Mouse (Mus musculus) layer of hippocampus, adult 2 months (tissue): ENCODE data around the gene Amph. TPM values are rescaled to one million over a fixed set of nuclear protein-coding genes. Genes with fewer than 3 reads are reported as not detected.
"Not testable (repeated sequence)": the region's sequence is repeated elsewhere in the genome, so short reads cannot be mapped to it uniquely, and the experiment has no call there.

Source experiments
- DNase-seq, 2 experiments: peaks; one replicate each; pipeline ENCODE4 v3.0.0; 2022; ENCODE audit warnings: low spot score in 2 of 2
- H3K27ac ChIP-seq: fragments of 200-600 bp; 2 replicates; pipeline ENCODE4 v1.8.1; 2022
- H3K4me3 ChIP-seq: fragments of 200-600 bp; 2 replicates; pipeline ENCODE4 v1.8.1; 2022; ENCODE audit warnings: mild to moderate bottlenecking
- CTCF ChIP-seq: fragments of 200-600 bp; conservative IDR thresholded peaks from 2 replicates; pipeline ENCODE4 v1.8.1; 2022; ENCODE audit warnings: antibody characterized with exemption, mild to moderate bottlenecking, moderate library complexity
- long read RNA-seq, 2 experiments: library from polyadenylated mRNA; stranded (forward); transcript quantifications; one replicate each; pipeline ENCODE4 v2.0.0; 2021; ENCODE audit warnings: borderline mapping rate in 2 of 2
- total RNA-seq, 2 experiments: library from RNA; stranded (reverse); gene quantifications; 2 replicates each; pipeline ENCODE4 v1.2.3; 2021

The Amph gene
- total RNA-seq = 100 to 1,000 TPM; 231 to 253 TPM
- long read RNA-seq, experiment 1, transcript Amph-201 (21 exons, 3,367 nt) = minor isoform, 38 of 185 reads
- long read RNA-seq, experiment 1, transcript Amph-204 (21 exons, 3,224 nt) = major isoform, 69 of 185 reads
- long read RNA-seq, experiment 1, partial matches to known transcripts = 53 of 185 reads
- long read RNA-seq, experiment 1, other reads (novel, unspliced or antisense) = 25 of 185 reads
- long read RNA-seq, experiment 2, transcript Amph-204 (21 exons, 3,224 nt) = major isoform, 69 of 227 reads
- long read RNA-seq, experiment 2, transcript Amph-201 (21 exons, 3,367 nt) = minor isoform, 61 of 227 reads
- long read RNA-seq, experiment 2, partial matches to known transcripts = 74 of 227 reads
- long read RNA-seq, experiment 2, other reads (novel, unspliced or antisense) = 23 of 227 reads

- peak; percentile 73 for TF ChIP-seq CTCF
- Histone ChIP-seq H3K27ac (peak within 1 kb of the TSS; percentile 96), H3K4me3 (peak within 1 kb of the TSS; percentile 70)
- peak; percentile 89 to 93 for DNase-seq
These were observed at the start of gene Amph for GRCm38 (mm10) chr13:18948171-18949028. Gene Amph, plus strand, starts transcription at chr13:18948205.

GRCm38 (mm10) chr13:18903623-18904022 is 44.4 kb upstream of the Amph start:
- H3K4me3 ChIP-seq = no peak overlapping the region
- TF ChIP-seq CTCF = no peak
- no peak overlapping the region for H3K27ac ChIP-seq
- DNase-seq = no peak

- DNase-seq = no peak
- Histone ChIP-seq H3K27ac (no peak overlapping the region), H3K4me3 (no peak overlapping the region)
- no peak for TF ChIP-seq CTCF
These were observed 33.2 kb upstream of the Amph start for GRCm38 (mm10) chr13:18914774-18915173.

- DNase-seq, H3K4me3 ChIP-seq: not testable (repeated sequence)
These were observed 14.8 kb upstream of the Amph start for GRCm38 (mm10) chr13:18933191-18933590.

GRCm38 (mm10) chr13:18947686-18948085 is 319 bp upstream of the Amph start:
- peak overlapping the region; percentile 70 for H3K4me3 ChIP-seq
- no peak for TF ChIP-seq CTCF
- DNase-seq = no peak
- H3K27ac ChIP-seq = peak overlapping the region; percentile 96

More at GRCm38 (mm10) chr13:18933191-18933590, 14.8 kb upstream of the Amph start:
- H3K27ac ChIP-seq = not testable (repeated sequence)

- Histone ChIP-seq H3K4me3 (peak overlapping the region; percentile 70), H3K27ac (peak overlapping the region; percentile 96)
- no peak for DNase-seq
- no peak for TF ChIP-seq CTCF
These were observed 985 bp downstream of the Amph start for GRCm38 (mm10) chr13:18949029-18949350.

GRCm38 (mm10) chr13:18949626-18950200 is 1.7 kb downstream of the Amph start:
- H3K4me3 ChIP-seq = peak overlapping the region; percentile 70
- peak overlapping the region; percentile 96 for H3K27ac ChIP-seq
- TF ChIP-seq CTCF = no peak
- DNase-seq = no peak

GRCm38 (mm10) chr13:18953575-18953974 is 5.6 kb downstream of the Amph start:
- Histone ChIP-seq H3K4me3 (no peak overlapping the region), H3K27ac (no peak overlapping the region)
- no peak for TF ChIP-seq CTCF
- no peak for DNase-seq

GRCm38 (mm10) chr13:18956065-18956913 is 8.3 kb downstream of the Amph start:
- Histone ChIP-seq H3K27ac (peak overlapping the region; percentile 54), H3K4me3 (no peak overlapping the region; the same call in 1 of the 2 replicates)
- TF ChIP-seq CTCF = no peak
- no peak for DNase-seq

GRCm38 (mm10) chr13:18957028-18957427 is 9.0 kb downstream of the Amph start:
- no peak overlapping the region for H3K4me3 ChIP-seq
- DNase-seq = no peak
- TF ChIP-seq CTCF = no peak
- peak overlapping the region; percentile 54; the same call in 1 of the 2 replicates for H3K27ac ChIP-seq

- no peak for TF ChIP-seq CTCF
- no peak overlapping the region for H3K4me3 ChIP-seq
- H3K27ac ChIP-seq = no peak overlapping the region
- DNase-seq = no peak
These were observed 24.6 kb downstream of the Amph start for GRCm38 (mm10) chr13:18972571-18972970.

- no peak for TF ChIP-seq CTCF
- DNase-seq = no peak
- Histone ChIP-seq H3K27ac (no peak overlapping the region), H3K4me3 (no peak overlapping the region)
These were observed 26.3 kb downstream of the Amph start for GRCm38 (mm10) chr13:18974351-18974750.
